Mouse (Mus musculus): ENCODE data around the gene Slc12a8. TPM values are rescaled to one million over a fixed set of nuclear protein-coding genes. Genes with fewer than 3 reads are reported as not detected.

Gene Slc12a8
- polyA plus RNA-seq, 1 experiment from 2014 or later, result 0.53 TPM

Other genes starting within 250 kb of the Slc12a8 start
- gene Zfp148, start 136.5 kb upstream of the Slc12a8 start, polyA plus RNA-seq (2015; fragmentation: Nextera tagmentation; extraction: Ambion mirVana), result 50.2 and 54.0 TPM in 2 replicates
- gene Heg1, start 167.0 kb downstream of the Slc12a8 start, polyA plus RNA-seq (2015; fragmentation: Nextera tagmentation; extraction: Ambion mirVana), result 9.6 and 12.6 TPM in 2 replicates